Mouse (Mus musculus): ENCODE measurements around the gene Gm12830.

Gm12830 gene

GRCm38 (mm10) chr4:114821567-114822192, at the start of gene Gm12830:
Gene Gm12830, plus strand, starts transcription at chr4:114821722.
- TF ChIP-seq GATA4 (IDR thresholded peaks at IDR 0.05; ENCODE audit: insufficient replicate concordance, low read length), result no peak

- no peak for TF ChIP-seq GATA4 (IDR thresholded peaks at IDR 0.05; ENCODE audit: insufficient replicate concordance, low read length)
Measured at GRCm38 (mm10) chr4:114773316-114773715, 48.2 kb upstream of the Gm12830 start.

GRCm38 (mm10) chr4:114777625-114778202, 43.8 kb upstream of the Gm12830 start:
- TF ChIP-seq GATA4 (IDR thresholded peaks at IDR 0.05; ENCODE audit: insufficient replicate concordance, low read length), result no peak

GRCm38 (mm10) chr4:114778716-114779474, 42.6 kb upstream of the Gm12830 start:
- no peak for TF ChIP-seq GATA4 (IDR thresholded peaks at IDR 0.05; ENCODE audit: insufficient replicate concordance, low read length)

- no peak for TF ChIP-seq GATA4 (IDR thresholded peaks at IDR 0.05; ENCODE audit: insufficient replicate concordance, low read length)
Measured at GRCm38 (mm10) chr4:114779475-114779757, 42.1 kb upstream of the Gm12830 start.

GRCm38 (mm10) chr4:114779758-114780546, 41.6 kb upstream of the Gm12830 start:
- no peak for TF ChIP-seq GATA4 (IDR thresholded peaks at IDR 0.05; ENCODE audit: insufficient replicate concordance, low read length)

- no peak for TF ChIP-seq GATA4 (IDR thresholded peaks at IDR 0.05; ENCODE audit: insufficient replicate concordance, low read length)
Measured at GRCm38 (mm10) chr4:114782851-114783250, 38.7 kb upstream of the Gm12830 start.

GRCm38 (mm10) chr4:114784735-114785134, 36.8 kb upstream of the Gm12830 start:
- no peak for TF ChIP-seq GATA4 (IDR thresholded peaks at IDR 0.05; ENCODE audit: insufficient replicate concordance, low read length)

GRCm38 (mm10) chr4:114788856-114789255, 32.7 kb upstream of the Gm12830 start:
- TF ChIP-seq GATA4 (IDR thresholded peaks at IDR 0.05; ENCODE audit: insufficient replicate concordance, low read length), result no peak

GRCm38 (mm10) chr4:114791650-114792049, 29.9 kb upstream of the Gm12830 start:
- TF ChIP-seq GATA4 (IDR thresholded peaks at IDR 0.05; ENCODE audit: insufficient replicate concordance, low read length), result no peak

GRCm38 (mm10) chr4:114793836-114794235, 27.7 kb upstream of the Gm12830 start:
- TF ChIP-seq GATA4 (IDR thresholded peaks at IDR 0.05; ENCODE audit: insufficient replicate concordance, low read length), result no peak

- TF ChIP-seq GATA4 (IDR thresholded peaks at IDR 0.05; ENCODE audit: insufficient replicate concordance, low read length), result no peak
Measured at GRCm38 (mm10) chr4:114797254-114797914, 24.1 kb upstream of the Gm12830 start.

GRCm38 (mm10) chr4:114798041-114798624, 23.4 kb upstream of the Gm12830 start:
- no peak for TF ChIP-seq GATA4 (IDR thresholded peaks at IDR 0.05; ENCODE audit: insufficient replicate concordance, low read length)

- no peak for TF ChIP-seq GATA4 (IDR thresholded peaks at IDR 0.05; ENCODE audit: insufficient replicate concordance, low read length)
Measured at GRCm38 (mm10) chr4:114804096-114804495, 17.4 kb upstream of the Gm12830 start.
